Mouse (Mus musculus) forebrain, embryonic 10.5 days (tissue): ENCODE measurements around the gene Tex26. TPM values are rescaled to one million over a fixed set of nuclear protein-coding genes. Genes with fewer than 3 reads are reported as not detected.

Source experiments
- DNase-seq: peaks from one replicate; pipeline ENCODE4 v3.0.0-alpha.2; 2017; ENCODE audit warnings: low spot score; ENCODE audit errors: extremely low spot score
- H3K27ac ChIP-seq: fragments of 300-500 bp; sonication (generic); 2 replicates; pipeline ENCODE4 v1.5.1; 2016; ENCODE audit warnings: mild to moderate bottlenecking
- H3K27me3 ChIP-seq: fragments of 300-500 bp; sonication (generic); 2 replicates; pipeline ENCODE4 v1.6.1; 2016; ENCODE audit warnings: mild to moderate bottlenecking; ENCODE audit not compliant: poor library complexity, severe bottlenecking
- H3K36me3 ChIP-seq: fragments of 300-500 bp; sonication (generic); replicated peaks from 2 replicates; pipeline ENCODE4 v1.6.1; 2016; ENCODE audit warnings: mild to moderate bottlenecking, moderate library complexity
- H3K4me1 ChIP-seq: fragments of 300-500 bp; sonication (generic); 2 replicates; pipeline ENCODE4 v1.6.1; 2016
- H3K4me3 ChIP-seq: fragments of 300-500 bp; sonication (generic); 2 replicates; pipeline ENCODE4 v1.5.1; 2016; ENCODE audit warnings: mild to moderate bottlenecking, moderate library complexity
- H3K9me3 ChIP-seq: fragments of 300-500 bp; sonication (generic); 2 replicates; pipeline ENCODE4 v1.6.1; 2016; ENCODE audit warnings: mild to moderate bottlenecking, moderate library complexity
- WGBS: fragments of 180-500 bp; shearing (Covaris S2); methylation state at CpG from one replicate; pipeline ENCODE4 v1.1.7; 2016; 5-methylcytosine and 5-hydroxymethylcytosine counted together
- polyA plus RNA-seq: library from polyadenylated mRNA; unstranded; fragments of >200 nt; fragmentation: Nextera tagmentation; extraction: Ambion mirVana; gene quantifications from 2 replicates; pipeline ENCODE4 v1.2.1, GENCODE M21; 2016

The Tex26 gene
- polyA plus RNA-seq, 1 experiment from 2014 or later: 1.5 TPM

- Histone ChIP-seq H3K27me3 (peaks cover 48% of the 10 kb centered on the region), H3K4me1 (peaks cover 18% of the 10 kb centered on the region), H3K9me3 (no peaks in the 10 kb centered on the region), H3K36me3 (no peaks in the 10 kb centered on the region), H3K27ac (no peak overlapping the region), H3K4me3 (no peak overlapping the region)
- WGBS: 85% methylated on average over 9 of the region's 9 CpGs
- no peak for DNase-seq
These were observed 24.9 kb upstream of the Tex26 start for GRCm38 (mm10) chr5:149414369-149415167.

- H3K36me3 ChIP-seq: no peaks in the 10 kb centered on the region
- H3K4me3 ChIP-seq: no peak overlapping the region
- H3K9me3 ChIP-seq: no peaks in the 10 kb centered on the region
- 94% methylated on average over 4 of the region's 4 CpGs for WGBS
- DNase-seq: no peak
- no peak overlapping the region for H3K27ac ChIP-seq
- peaks cover 3% of the 10 kb centered on the region for H3K4me1 ChIP-seq
- H3K27me3 ChIP-seq: peaks cover 20% of the 10 kb centered on the region
These were observed 22.1 kb upstream of the Tex26 start for GRCm38 (mm10) chr5:149417381-149417780.

- Histone ChIP-seq H3K4me1 (peaks cover 20% of the 10 kb centered on the region), H3K4me3 (no peak overlapping the region), H3K27me3 (no peaks in the 10 kb centered on the region), H3K27ac (no peak overlapping the region), H3K9me3 (no peaks in the 10 kb centered on the region; the same call in 1 of the 2 replicates), H3K36me3 (0 out of 2 replicates have a peak, but pooled peaks cover 2% of the 10 kb centered on the region)
- no peak for DNase-seq
- 92% methylated on average over 3 of the region's 3 CpGs for WGBS
These were observed 12.9 kb upstream of the Tex26 start for GRCm38 (mm10) chr5:149426525-149426924.

- H3K9me3 ChIP-seq: no peaks in the 10 kb centered on the region; the same call in 1 of the 2 replicates
- H3K36me3 ChIP-seq: 0 out of 2 replicates have a peak, but pooled peaks cover 2% of the 10 kb centered on the region
- WGBS: 92% methylated on average over 8 of the region's 8 CpGs
- DNase-seq: no peak
- H3K27ac ChIP-seq: peak overlapping the region; percentile 85
- H3K4me1 ChIP-seq: peaks cover 20% of the 10 kb centered on the region
- no peaks in the 10 kb centered on the region for H3K27me3 ChIP-seq
- no peak overlapping the region for H3K4me3 ChIP-seq
These were observed 12.0 kb upstream of the Tex26 start for GRCm38 (mm10) chr5:149427277-149428060.

DNA sequence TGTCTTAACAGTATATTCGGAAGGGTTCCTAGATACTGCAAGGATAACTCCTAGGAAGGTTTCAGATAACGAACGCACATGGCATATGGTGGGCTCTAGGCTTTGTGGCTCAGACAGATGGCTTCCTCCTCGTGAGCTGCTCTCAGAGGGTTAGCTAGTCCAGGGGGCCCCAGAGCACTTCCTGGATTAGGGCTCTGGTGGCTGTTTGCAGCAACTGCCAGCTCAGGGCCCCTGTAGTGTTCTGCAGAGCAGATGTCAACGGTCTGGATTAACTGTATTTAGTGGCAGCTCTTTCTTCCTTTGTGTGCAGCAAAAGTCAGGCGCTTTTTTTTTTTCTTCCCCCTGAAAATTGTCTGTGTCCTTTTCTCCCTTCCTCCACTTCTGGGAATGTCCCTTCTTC is 11.1 kb upstream of the Tex26 start:
- 13% methylated on average over 6 of the region's 6 CpGs for WGBS
- Histone ChIP-seq H3K9me3 (no peaks in the 10 kb centered on the region), H3K4me3 (peak overlapping the region; percentile 12; the same call in 1 of the 2 replicates)

GRCm38 (mm10) chr5:149428810-149429255 is 10.6 kb upstream of the Tex26 start:
- peak overlapping the region; percentile 85 for H3K27ac ChIP-seq
- H3K4me1 ChIP-seq: peaks cover 21% of the 10 kb centered on the region
- no peaks in the 10 kb centered on the region for H3K9me3 ChIP-seq
- WGBS: 43% methylated on average over 2 of the region's 2 CpGs
- no peaks in the 10 kb centered on the region for H3K27me3 ChIP-seq
- H3K36me3 ChIP-seq: no peaks in the 10 kb centered on the region
- H3K4me3 ChIP-seq: no peak overlapping the region
- DNase-seq: peak; percentile 25

More for the DNA sequence above, 11.1 kb upstream of the Tex26 start:
- DNase-seq: peak; percentile 47
- Histone ChIP-seq H3K36me3 (no peaks in the 10 kb centered on the region), H3K27ac (peak overlapping the region; percentile 85), H3K4me1 (peaks cover 20% of the 10 kb centered on the region), H3K27me3 (no peaks in the 10 kb centered on the region)

GRCm38 (mm10) chr5:149429541-149429940 is 9.9 kb upstream of the Tex26 start:
- H3K9me3 ChIP-seq: no peaks in the 10 kb centered on the region
- WGBS: 87% methylated on average over 4 of the region's 4 CpGs
- H3K36me3 ChIP-seq: no peaks in the 10 kb centered on the region
- no peaks in the 10 kb centered on the region for H3K27me3 ChIP-seq
- no peak overlapping the region for H3K4me3 ChIP-seq
- H3K27ac ChIP-seq: peak overlapping the region; percentile 85; the same call in 1 of the 2 replicates
- no peak for DNase-seq
- peaks cover 28% of the 10 kb centered on the region for H3K4me1 ChIP-seq

GRCm38 (mm10) chr5:149430943-149431342 is 8.5 kb upstream of the Tex26 start:
- 87% methylated on average over 3 of the region's 3 CpGs for WGBS
- no peaks in the 10 kb centered on the region for H3K27me3 ChIP-seq
- no peaks in the 10 kb centered on the region for H3K9me3 ChIP-seq

GRCm38 (mm10) chr5:149433618-149434017 is 5.8 kb upstream of the Tex26 start:
- no peak for DNase-seq
- Histone ChIP-seq H3K36me3 (no peaks in the 10 kb centered on the region), H3K4me3 (no peak overlapping the region), H3K9me3 (no peaks in the 10 kb centered on the region), H3K27ac (no peak overlapping the region), H3K27me3 (no peaks in the 10 kb centered on the region), H3K4me1 (peaks cover 23% of the 10 kb centered on the region)
- WGBS: 69% methylated on average over 7 of the region's 7 CpGs

More at GRCm38 (mm10) chr5:149430943-149431342, 8.5 kb upstream of the Tex26 start:
- no peak overlapping the region for H3K27ac ChIP-seq
- no peak overlapping the region for H3K4me3 ChIP-seq
- H3K4me1 ChIP-seq: peaks cover 30% of the 10 kb centered on the region
- no peaks in the 10 kb centered on the region for H3K36me3 ChIP-seq
- no peak for DNase-seq

DNA sequence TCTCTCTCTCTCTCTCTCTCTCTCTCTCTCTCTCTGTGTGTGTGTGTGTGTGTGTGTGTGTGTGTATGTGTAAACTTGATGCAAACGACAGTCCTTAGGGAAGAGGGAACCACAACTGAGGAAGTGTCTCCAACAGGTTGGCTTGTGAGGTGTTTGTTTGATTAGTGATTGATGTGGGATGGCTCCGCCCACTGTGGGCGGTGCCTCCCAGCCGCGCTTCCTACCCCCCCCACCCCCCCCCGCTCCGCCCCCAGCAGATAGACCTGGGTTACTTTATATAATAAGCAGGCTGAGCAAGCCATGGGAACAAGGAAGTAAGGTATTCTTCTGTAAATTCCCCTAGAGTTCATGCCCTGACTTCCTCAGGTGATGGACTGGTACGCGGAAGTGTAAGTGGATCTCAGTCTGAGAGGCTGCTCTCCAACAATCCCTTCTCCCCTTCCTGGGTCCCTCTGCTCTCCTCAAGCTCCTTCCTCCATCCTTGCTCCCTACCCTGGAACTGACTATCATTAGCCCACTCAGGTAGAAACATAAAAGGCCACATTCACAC is 5.2 kb upstream of the Tex26 start:
- H3K27ac ChIP-seq: no peak overlapping the region
- H3K4me1 ChIP-seq: peaks cover 23% of the 10 kb centered on the region
- H3K36me3 ChIP-seq: no peaks in the 10 kb centered on the region
- H3K4me3 ChIP-seq: no peak overlapping the region
- no peak for DNase-seq
- H3K27me3 ChIP-seq: no peaks in the 10 kb centered on the region
- no peaks in the 10 kb centered on the region for H3K9me3 ChIP-seq
- 27% methylated on average over 9 of the region's 9 CpGs for WGBS

DNA sequence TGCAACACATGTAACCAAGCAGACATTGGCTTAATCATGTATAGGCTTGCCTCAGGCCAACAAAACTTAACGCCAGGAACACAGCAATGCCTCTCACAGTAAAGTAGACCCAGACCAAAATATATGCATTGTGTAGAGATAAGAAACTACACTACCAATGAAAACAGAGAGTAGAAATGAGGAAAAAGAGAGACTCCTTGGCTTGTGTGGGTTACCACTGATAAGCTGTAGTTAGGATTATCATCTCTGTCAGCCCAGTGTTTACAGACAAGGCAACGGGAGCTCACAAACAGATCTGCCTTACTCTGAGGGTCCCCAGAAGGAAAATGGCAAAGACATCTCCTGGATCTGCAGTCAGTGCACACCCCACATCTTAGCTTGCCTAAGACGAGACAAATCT is 2.9 kb upstream of the Tex26 start:
- H3K9me3 ChIP-seq: no peaks in the 10 kb centered on the region
- 87% methylated on average over 3 of the region's 3 CpGs for WGBS
- no peak overlapping the region for H3K27ac ChIP-seq
- H3K4me1 ChIP-seq: peaks cover 44% of the 10 kb centered on the region
- no peak for DNase-seq
- H3K4me3 ChIP-seq: no peak overlapping the region
- no peaks in the 10 kb centered on the region for H3K27me3 ChIP-seq
- no peaks in the 10 kb centered on the region for H3K36me3 ChIP-seq

- Histone ChIP-seq H3K4me3 (no peak overlapping the region), H3K27ac (no peak overlapping the region), H3K36me3 (no peaks in the 10 kb centered on the region), H3K4me1 (peaks cover 50% of the 10 kb centered on the region), H3K9me3 (no peaks in the 10 kb centered on the region), H3K27me3 (no peaks in the 10 kb centered on the region)
- 79% methylated on average over 6 of the region's 6 CpGs for WGBS
- DNase-seq: no peak
These were observed 2.3 kb upstream of the Tex26 start for GRCm38 (mm10) chr5:149437150-149437549.
